Mouse (Mus musculus) intestine, postnatal 0 days (tissue): ENCODE measurements around the gene Tmem53. TPM values are rescaled to one million over a fixed set of nuclear protein-coding genes. Genes with fewer than 3 reads are reported as not detected.
A peak's percentile ranks its signal among the peaks of the same experiment; 100 is the strongest.

Experiments
- ATAC-seq: fragments of 200-750 bp; cut with Nextera tagmentation; 2 replicates; pipeline ENCODE4 v1.8.0; 2017; ENCODE audit warnings: mild to moderate bottlenecking, moderate TSS enrichment, moderate library complexity
- H3K27ac ChIP-seq: fragments of 300-500 bp; sonication (generic); 2 replicates; pipeline ENCODE4 v1.5.1; 2014; ENCODE audit warnings: mild to moderate bottlenecking, low read depth, low read length, moderate library complexity
- H3K27me3 ChIP-seq: fragments of 300-500 bp; sonication (generic); replicated peaks from 2 replicates; pipeline ENCODE4 v1.6.1; 2014; ENCODE audit warnings: low read length, mixed read lengths; ENCODE audit not compliant: control insufficient read depth, insufficient read depth
- H3K36me3 ChIP-seq: fragments of 300-500 bp; sonication (generic); 2 replicates; pipeline ENCODE4 v1.6.1; 2014; ENCODE audit warnings: mild to moderate bottlenecking, moderate library complexity; ENCODE audit not compliant: control insufficient read depth, insufficient read depth
- H3K4me1 ChIP-seq: fragments of 300-500 bp; sonication (generic); replicated peaks from 2 replicates; pipeline ENCODE4 v1.6.1; 2014; ENCODE audit warnings: antibody characterized with exemption, low read length, mixed read lengths; ENCODE audit not compliant: control insufficient read depth, insufficient read depth
- H3K4me2 ChIP-seq: fragments of 300-500 bp; sonication (generic); replicated peaks from 2 replicates; pipeline ENCODE4 v1.6.1; 2014; ENCODE audit warnings: low read depth, mild to moderate bottlenecking, moderate library complexity
- H3K4me3 ChIP-seq: fragments of 300-500 bp; sonication (generic); 2 replicates; pipeline ENCODE4 v1.5.1; 2014; ENCODE audit warnings: low read depth, low read length
- H3K9ac ChIP-seq: fragments of 300-500 bp; sonication (generic); 2 replicates; pipeline ENCODE4 v1.6.1; 2014; ENCODE audit warnings: mild to moderate bottlenecking, low read depth, low read length
- H3K9me3 ChIP-seq: fragments of 300-500 bp; sonication (generic); 2 replicates; pipeline ENCODE4 v1.6.1; 2016; ENCODE audit warnings: mixed run types; ENCODE audit not compliant: control insufficient read depth
- CTCF ChIP-seq: sonication (generic); IDR thresholded peaks from 2 replicates; pipeline ENCODE4 v1.5.1; 2016; ENCODE audit warnings: low read depth, mild to moderate bottlenecking, control low read depth, antibody characterized with exemption, moderate library complexity
- WGBS: fragments of 180-500 bp; shearing (Covaris S2); extraction: QIAGEN DNeasy Blood & Tissue Kit; methylation state at CpG from one replicate; pipeline ENCODE4 v1.1.7; 2014; 5-methylcytosine and 5-hydroxymethylcytosine counted together
- polyA plus RNA-seq: library from polyadenylated mRNA; unstranded; fragments of >200 nt; fragmentation: Nextera tagmentation; extraction: Ambion mirVana; gene quantifications from 2 replicates; pipeline ENCODE4 v1.2.1, GENCODE M21; 2015

Gene Tmem53
- 12.8 and 14.0 TPM in 2 replicates for polyA plus RNA-seq

DNA sequence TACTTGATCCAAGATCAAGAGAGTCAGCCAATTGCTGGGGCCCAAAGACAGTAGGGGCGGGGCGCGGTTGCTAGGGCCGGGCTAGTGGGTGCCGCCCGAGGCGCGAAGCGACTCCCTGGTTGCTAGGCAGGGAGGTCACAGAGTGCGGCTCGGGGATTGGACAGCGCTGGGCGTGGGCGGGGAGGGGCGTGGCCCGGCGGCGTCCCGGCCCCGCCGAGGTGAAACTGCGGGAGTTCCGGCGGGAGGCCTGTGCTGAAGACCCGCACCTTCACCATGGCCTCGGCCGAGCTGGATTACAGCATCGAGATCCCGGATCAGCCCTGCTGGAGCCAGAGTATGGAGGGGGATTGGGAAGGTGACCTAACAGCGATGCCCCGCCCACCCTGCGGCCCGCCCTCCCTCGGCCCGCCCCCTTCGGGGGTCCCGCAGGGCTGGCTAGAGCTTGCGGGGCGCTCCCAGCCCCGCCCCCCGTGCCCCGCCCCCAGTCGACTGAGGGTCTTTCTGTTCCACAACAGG is at the start of gene Tmem53, which contains the start of gene Armh1:
Gene Tmem53, plus strand, starts transcription at position 151 of the 516 bp plus-strand sequence.
Gene Armh1, minus strand, starts transcription at position 325 of the 516 bp plus-strand sequence.
- no peaks in the 10 kb centered on the region for H3K4me1 ChIP-seq
- no peak for TF ChIP-seq CTCF
- peak; percentile 97 for ATAC-seq
- H3K27me3 ChIP-seq: no peaks in the 10 kb centered on the region
- under 1% methylated on average over 43 of the region's 43 CpGs for WGBS
- H3K4me2 ChIP-seq: peak within 1 kb of the TSS; percentile 88
- H3K4me3 ChIP-seq: peak within 1 kb of the TSS; percentile 73
- H3K27ac ChIP-seq: peak within 1 kb of the TSS; percentile 47
- peak within 1 kb of the TSS; percentile 69 for H3K9ac ChIP-seq
- H3K36me3 ChIP-seq: no peaks in the 10 kb centered on the region
- no peaks in the 10 kb centered on the region for H3K9me3 ChIP-seq

DNA sequence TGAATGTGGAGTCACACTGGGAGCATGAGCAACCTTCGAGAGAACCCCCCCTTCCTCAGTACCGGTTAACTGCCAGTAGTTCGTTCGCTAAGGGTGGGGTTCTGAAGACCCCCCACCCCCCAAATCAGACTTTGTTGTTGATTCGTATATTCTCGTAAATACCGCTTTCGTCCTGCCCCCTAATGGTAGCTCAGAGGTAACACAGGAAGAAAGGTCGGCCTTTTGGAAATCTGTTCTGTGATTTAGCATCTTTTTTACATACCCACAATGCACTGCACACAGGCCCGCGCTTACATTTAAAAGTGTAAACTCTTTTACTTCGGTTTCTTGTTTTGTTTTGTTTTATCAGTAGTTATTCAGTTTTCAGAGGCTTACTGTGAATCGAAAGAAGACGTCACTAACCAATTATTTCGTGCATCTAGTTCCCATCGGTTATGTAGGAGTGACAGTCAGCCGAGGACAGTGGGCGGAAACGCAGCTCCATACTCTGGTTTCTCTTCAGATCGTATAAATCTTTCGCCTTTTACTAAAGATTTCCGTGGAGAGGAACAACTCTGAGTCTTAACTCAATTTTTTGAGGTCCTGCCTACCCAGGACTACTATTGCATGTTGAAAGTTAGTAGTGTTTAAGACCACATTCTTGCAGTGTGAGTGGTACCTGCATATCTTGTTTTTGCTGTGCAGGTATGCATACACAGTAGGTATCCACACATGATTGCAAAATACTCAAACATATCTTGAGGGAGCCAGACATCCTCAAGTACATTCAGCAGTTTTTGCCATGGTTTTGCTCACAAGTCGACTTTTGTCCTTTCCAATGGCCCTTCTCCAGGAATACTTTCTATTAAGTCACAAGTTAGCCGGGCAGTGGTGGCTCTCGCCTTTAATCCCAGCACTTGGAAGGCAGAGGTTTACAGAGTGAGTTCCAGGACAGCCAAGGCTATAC is 49.4 kb upstream of the Tmem53 start:
- Histone ChIP-seq H3K27ac (peak overlapping the region; percentile 28; the same call in 1 of the 2 replicates), H3K9ac (peak overlapping the region; percentile 0; the same call in 1 of the 2 replicates), H3K4me2 (peak overlapping the region; percentile 57), H3K27me3 (no peaks in the 10 kb centered on the region), H3K4me3 (0 out of 2 replicates have a peak overlapping the region, but pooled peaks have one; percentile 1), H3K9me3 (no peaks in the 10 kb centered on the region), H3K4me1 (no peaks in the 10 kb centered on the region), H3K36me3 (no peaks in the 10 kb centered on the region)
- TF ChIP-seq CTCF: peak; percentile 83
- whole genome bisulfite sequencing: 1% methylated on average over 25 of the region's 25 CpGs
- ATAC-seq: peak; percentile 92

DNA sequence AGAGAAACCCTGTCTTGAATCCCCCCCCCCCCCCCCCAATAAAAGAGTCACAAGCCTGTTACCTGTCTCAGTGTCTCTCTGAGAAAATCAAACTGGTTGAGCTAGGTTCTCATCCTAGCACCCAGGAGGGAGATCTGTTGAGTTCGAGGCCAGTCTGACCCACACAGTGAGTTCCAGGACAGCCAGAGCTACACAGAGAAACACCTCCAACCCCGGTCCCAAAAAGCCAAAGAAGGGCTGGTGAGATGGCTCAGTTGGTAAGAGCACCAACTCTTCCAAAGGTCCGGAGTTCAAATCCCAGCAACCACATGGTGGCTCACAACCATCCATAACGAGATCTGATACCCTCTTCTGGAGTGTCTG is 48.8 kb upstream of the Tmem53 start:
- H3K4me2 ChIP-seq: peak overlapping the region; percentile 57; the same call in 1 of the 2 replicates
- H3K4me3 ChIP-seq: no peak overlapping the region
- TF ChIP-seq CTCF: no peak
- H3K27me3 ChIP-seq: no peaks in the 10 kb centered on the region
- 0 out of 2 replicates have a peak overlapping the region, but pooled peaks have one; percentile 0 for H3K9ac ChIP-seq
- no peaks in the 10 kb centered on the region for H3K36me3 ChIP-seq
- ATAC-seq: no peak
- no peaks in the 10 kb centered on the region for H3K4me1 ChIP-seq
- H3K27ac ChIP-seq: peak overlapping the region; percentile 28; the same call in 1 of the 2 replicates
- no peaks in the 10 kb centered on the region for H3K9me3 ChIP-seq
- WGBS: 62% methylated on average over 4 of the region's 4 CpGs

DNA sequence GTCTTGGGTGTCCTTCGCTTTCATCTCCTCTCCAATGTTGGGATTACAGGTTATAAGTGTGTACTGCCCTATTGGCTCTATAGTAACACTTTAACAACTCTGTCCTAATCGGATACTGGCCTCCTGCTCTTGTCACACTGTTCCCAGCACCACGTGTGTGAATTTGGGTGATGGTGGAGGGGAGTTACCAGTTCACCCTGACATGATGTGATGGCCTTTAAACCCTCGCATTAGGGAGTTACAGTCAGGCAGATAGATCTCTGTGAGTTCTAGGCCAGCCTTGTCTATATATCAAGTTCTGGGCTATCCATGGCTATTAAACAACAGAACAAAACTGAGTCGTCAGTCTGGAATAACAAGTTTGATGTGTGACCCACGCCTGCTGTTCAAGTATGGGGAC is 42.2 kb upstream of the Tmem53 start:
- no peaks in the 10 kb centered on the region for H3K9me3 ChIP-seq
- H3K4me3 ChIP-seq: no peak overlapping the region
- H3K4me1 ChIP-seq: no peaks in the 10 kb centered on the region
- no peak overlapping the region for H3K4me2 ChIP-seq
- WGBS: 79% methylated on average over 6 of the region's 6 CpGs
- no peaks in the 10 kb centered on the region for H3K27me3 ChIP-seq
- H3K27ac ChIP-seq: no peak overlapping the region
- no peak for ATAC-seq
- no peak overlapping the region for H3K9ac ChIP-seq
- no peaks in the 10 kb centered on the region for H3K36me3 ChIP-seq
- TF ChIP-seq CTCF: no peak

DNA sequence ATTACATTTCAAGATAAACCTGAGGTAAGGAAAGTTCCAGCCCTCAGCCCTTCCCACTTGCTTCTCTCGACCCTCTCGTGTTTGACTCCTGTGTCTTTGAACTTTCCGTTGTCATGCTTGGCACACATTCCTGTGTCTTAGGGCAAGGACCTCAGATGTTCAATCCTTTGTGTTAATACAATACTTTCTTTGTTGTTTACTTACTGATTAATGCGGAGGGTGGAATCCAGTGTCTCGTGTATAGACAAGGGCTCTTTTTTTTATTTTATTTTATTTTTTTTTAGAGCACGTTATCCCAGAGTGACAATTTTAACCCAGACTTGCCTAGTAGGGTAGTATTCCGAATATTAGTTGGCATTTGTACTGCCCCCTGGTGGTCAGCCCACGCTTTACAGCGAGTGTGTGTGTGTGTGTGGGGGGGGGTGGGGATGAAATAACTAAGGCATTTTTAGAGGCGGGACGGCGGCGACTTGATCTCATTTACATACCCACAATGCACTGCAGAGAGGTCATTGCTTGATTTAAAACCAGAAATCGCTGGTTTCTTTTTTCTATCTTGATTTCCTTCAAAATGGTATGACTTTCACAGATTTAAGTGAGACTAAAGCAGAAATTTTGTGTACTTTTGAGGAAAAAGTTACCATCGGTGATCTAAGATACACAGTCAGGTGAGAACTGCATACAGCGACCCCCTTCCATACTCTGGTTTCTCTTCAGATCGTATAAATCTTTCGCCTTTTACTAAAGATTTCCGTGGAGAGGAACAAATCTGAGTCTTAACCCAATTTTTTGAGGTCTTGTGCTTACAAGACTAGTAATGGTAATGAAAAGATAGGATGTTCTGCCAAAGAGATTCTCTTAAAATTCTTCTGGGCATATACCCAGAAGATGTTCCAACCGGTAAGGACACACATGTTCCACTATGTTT is 41.3 kb upstream of the Tmem53 start:
- Histone ChIP-seq H3K9ac (peak overlapping the region; percentile 34; the same call in 1 of the 2 replicates), H3K36me3 (no peaks in the 10 kb centered on the region), H3K4me3 (peak overlapping the region; percentile 9; the same call in 1 of the 2 replicates), H3K4me1 (no peaks in the 10 kb centered on the region), H3K27me3 (no peaks in the 10 kb centered on the region), H3K9me3 (no peaks in the 10 kb centered on the region), H3K27ac (no peak overlapping the region), H3K4me2 (peak overlapping the region; percentile 37)
- peak; percentile 81 for TF ChIP-seq CTCF
- 5% methylated on average over 20 of the region's 20 CpGs for WGBS
- peak; percentile 77 for ATAC-seq
